Mouse (Mus musculus) hindbrain, embryonic 10.5 days (tissue): Measurements from ENCODE around the gene Phc2. TPM values are rescaled to one million over a fixed set of nuclear protein-coding genes. Genes with fewer than 3 reads are reported as not detected.

Experiments
- DNase-seq: peaks from one replicate; pipeline ENCODE4 v3.0.0-alpha.2; 2017; ENCODE audit warnings: low spot score
- H3K27ac ChIP-seq: fragments of 300-500 bp; sonication (generic); 2 replicates; pipeline ENCODE4 v1.5.1; 2016; ENCODE audit warnings: mild to moderate bottlenecking, moderate library complexity
- H3K27me3 ChIP-seq: fragments of 300-500 bp; sonication (generic); 2 replicates; pipeline ENCODE4 v1.6.1; 2016; ENCODE audit warnings: mild to moderate bottlenecking; ENCODE audit not compliant: poor library complexity, insufficient read depth, severe bottlenecking
- H3K36me3 ChIP-seq: fragments of 300-500 bp; sonication (generic); 2 replicates; pipeline ENCODE4 v1.6.1; 2016; ENCODE audit warnings: mild to moderate bottlenecking, moderate library complexity
- H3K4me1 ChIP-seq: fragments of 300-500 bp; sonication (generic); replicated peaks from 2 replicates; pipeline ENCODE4 v1.6.1; 2016; ENCODE audit warnings: mild to moderate bottlenecking
- H3K4me3 ChIP-seq: fragments of 300-500 bp; sonication (generic); 2 replicates; pipeline ENCODE4 v1.5.1; 2016; ENCODE audit warnings: mild to moderate bottlenecking, moderate library complexity
- H3K9me3 ChIP-seq: fragments of 300-500 bp; sonication (generic); 2 replicates; pipeline ENCODE4 v1.6.1; 2016; ENCODE audit warnings: mild to moderate bottlenecking, moderate library complexity
- WGBS: fragments of 180-500 bp; shearing (Covaris S2); methylation state at CpG from one replicate; pipeline ENCODE4 v1.1.7; 2016; 5-methylcytosine and 5-hydroxymethylcytosine counted together
- polyA plus RNA-seq: library from polyadenylated mRNA; unstranded; fragments of >200 nt; fragmentation: Nextera tagmentation; extraction: Ambion mirVana; gene quantifications from 2 replicates; pipeline ENCODE4 v1.2.1, GENCODE M21; 2016

Phc2 gene
- polyA plus RNA-seq, 1 experiment from 2014 or later: 62.2 TPM

DNA sequence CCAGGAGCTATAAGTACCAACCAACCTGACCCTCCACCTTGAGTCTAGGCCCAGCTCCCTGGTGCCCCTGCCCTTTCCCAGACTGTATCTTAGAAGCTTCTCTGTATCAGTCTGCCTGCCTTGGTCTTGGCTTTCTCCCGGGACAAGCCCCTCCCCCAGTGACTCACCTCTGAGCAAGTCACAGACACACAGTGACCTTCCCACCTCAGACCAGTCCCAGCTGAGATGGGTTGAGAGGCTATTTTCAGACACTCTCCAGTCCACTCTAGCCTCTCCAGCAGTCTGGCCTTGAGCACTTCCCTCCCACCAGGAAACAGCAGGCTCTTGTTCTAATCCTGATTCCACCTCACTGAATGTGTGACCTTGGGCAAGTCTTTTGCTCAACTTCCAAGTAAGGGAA, 139.2 kb downstream of the Phc2 start:
- no peak for DNase-seq
- Histone ChIP-seq H3K27me3 (no peaks in the 10 kb centered on the region), H3K4me1 (peaks cover 86% of the 10 kb centered on the region), H3K36me3 (peaks cover 65% of the 10 kb centered on the region), H3K4me3 (no peak overlapping the region), H3K27ac (no peak overlapping the region), H3K9me3 (no peaks in the 10 kb centered on the region)
- 88% methylated on average over 1 of the region's 1 CpGs for WGBS

DNA sequence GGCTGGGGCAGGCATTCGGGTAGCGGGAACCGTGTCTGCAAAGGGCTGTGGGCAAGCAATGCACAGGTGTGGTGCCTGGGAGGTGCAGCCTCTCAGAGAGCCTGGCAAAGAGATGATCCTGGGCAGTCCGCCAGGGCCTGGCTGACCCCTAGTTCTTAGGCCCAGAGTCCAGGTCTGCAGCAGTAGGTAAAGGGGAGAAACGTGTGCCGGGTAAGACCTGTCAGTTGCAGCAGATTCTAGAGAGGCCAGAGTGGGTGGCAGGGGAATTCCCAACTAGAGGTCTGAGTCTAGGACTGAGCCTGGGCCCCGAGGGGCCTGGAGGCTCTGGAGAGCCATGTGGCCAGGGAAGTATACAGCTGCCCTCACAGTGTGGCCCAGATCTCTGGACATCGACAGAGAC, 139.7 kb downstream of the Phc2 start:
- DNase-seq: no peak
- no peak overlapping the region for H3K4me3 ChIP-seq
- no peaks in the 10 kb centered on the region for H3K27me3 ChIP-seq
- H3K9me3 ChIP-seq: no peaks in the 10 kb centered on the region
- WGBS: 91% methylated on average over 8 of the region's 8 CpGs
- H3K27ac ChIP-seq: no peak overlapping the region
- H3K4me1 ChIP-seq: peaks cover 91% of the 10 kb centered on the region
- H3K36me3 ChIP-seq: peaks cover 62% of the 10 kb centered on the region

DNA sequence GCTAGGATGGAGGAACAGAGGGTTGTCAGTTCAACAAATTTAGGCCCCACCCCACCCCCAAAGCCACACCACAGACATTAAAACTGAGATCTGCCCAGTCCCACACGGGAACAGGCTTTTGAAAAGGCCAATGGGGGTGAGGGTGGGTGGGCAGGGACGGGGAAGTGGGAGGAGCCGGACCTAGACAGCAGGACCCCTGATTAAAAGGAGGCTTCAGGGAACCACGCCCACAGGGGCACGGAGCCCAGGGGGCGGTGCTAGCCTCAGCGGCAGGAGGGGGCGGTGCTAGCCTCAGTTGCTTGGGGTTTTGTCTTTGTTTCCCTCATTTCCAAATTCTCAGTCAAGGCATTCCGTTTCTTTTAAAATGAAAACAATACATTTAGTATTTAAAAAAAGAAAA, 141.1 kb downstream of the Phc2 start:
- no peaks in the 10 kb centered on the region for H3K9me3 ChIP-seq
- DNase-seq: peak; percentile 73
- peaks cover 56% of the 10 kb centered on the region for H3K36me3 ChIP-seq
- peak overlapping the region; percentile 20; the same call in 1 of the 2 replicates for H3K4me3 ChIP-seq
- peak overlapping the region; percentile 81 for H3K27ac ChIP-seq
- 7% methylated on average over 9 of the region's 9 CpGs for WGBS
- H3K4me1 ChIP-seq: peaks cover 93% of the 10 kb centered on the region
- no peaks in the 10 kb centered on the region for H3K27me3 ChIP-seq

DNA sequence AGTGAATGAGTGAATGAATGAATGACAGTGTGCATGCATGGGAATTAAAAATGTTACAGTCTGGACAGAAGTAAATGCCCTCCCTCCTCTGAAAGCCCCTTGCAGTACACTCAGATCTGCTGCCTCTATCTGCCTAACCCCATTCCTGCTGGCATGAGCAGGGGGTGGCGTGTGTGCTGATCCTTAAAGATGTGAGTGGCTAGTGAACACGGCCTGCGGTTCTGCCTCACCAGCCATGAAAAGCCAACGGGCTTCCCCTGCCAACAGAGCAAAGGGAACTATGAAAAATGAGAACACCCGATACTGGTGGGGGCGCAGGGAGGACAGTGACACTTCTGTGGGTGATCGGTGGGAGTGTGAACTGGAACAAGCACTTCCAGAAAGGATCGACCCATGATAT, 142.3 kb downstream of the Phc2 start:
- Histone ChIP-seq H3K4me1 (peaks cover 93% of the 10 kb centered on the region), H3K9me3 (no peaks in the 10 kb centered on the region), H3K27ac (peak overlapping the region; percentile 81), H3K36me3 (peaks cover 56% of the 10 kb centered on the region), H3K27me3 (no peaks in the 10 kb centered on the region), H3K4me3 (0 out of 2 replicates have a peak overlapping the region, but pooled peaks have one; percentile 20)
- DNase-seq: no peak
- 60% methylated on average over 8 of the region's 8 CpGs for WGBS

DNA sequence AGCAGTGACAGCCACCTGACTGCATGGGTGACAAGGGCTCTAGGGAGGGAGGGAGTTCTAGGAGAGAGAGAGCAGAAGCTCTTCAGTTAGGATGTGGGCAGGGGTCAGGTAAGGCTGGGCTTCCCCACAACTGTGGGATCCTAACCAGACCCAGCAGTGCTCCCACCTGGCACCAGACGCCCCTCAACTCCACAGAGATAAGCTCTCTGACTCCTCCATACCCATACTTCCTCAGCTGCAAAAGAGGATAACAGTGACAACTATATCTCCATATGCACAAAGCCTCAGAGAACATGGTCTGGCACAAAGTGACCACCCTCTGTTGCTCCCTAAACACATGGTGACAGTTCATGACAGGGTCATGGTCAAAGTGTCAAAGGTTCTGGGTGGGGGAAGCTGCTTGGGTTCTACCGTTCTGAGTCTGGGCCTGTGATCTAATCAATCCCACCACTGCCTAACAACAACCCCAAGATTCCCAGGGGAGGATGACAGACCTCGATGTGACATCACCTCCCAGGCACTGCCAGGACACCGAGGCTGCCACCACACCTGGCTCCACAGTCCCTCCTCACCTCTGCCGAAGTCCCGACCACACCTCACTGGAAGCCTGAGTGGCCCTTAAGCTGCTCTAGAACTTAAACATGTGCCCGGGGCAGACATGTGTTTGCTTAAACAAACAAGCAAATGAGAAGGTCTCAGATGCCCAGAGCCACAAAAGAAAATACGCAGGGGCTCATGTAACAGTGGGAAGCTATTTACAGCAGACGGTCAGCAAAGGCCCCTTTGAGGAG, 147.4 kb downstream of the Phc2 start:
- H3K9me3 ChIP-seq: no peaks in the 10 kb centered on the region
- H3K27ac ChIP-seq: peak overlapping the region; percentile 41; the same call in 1 of the 2 replicates
- WGBS: 63% methylated on average over 9 of the region's 9 CpGs
- peaks cover 23% of the 10 kb centered on the region for H3K36me3 ChIP-seq
- no peaks in the 10 kb centered on the region for H3K27me3 ChIP-seq
- peaks cover 87% of the 10 kb centered on the region for H3K4me1 ChIP-seq
- DNase-seq: no peak
- H3K4me3 ChIP-seq: peak overlapping the region; percentile 11; the same call in 1 of the 2 replicates

Other genes starting within 250 kb of the Phc2 start
- 5.7 and 6.3 TPM in 2 replicates for gene Zscan20, start 44.6 kb upstream of the Phc2 start, polyA plus RNA-seq
- gene Tlr12, start 36.1 kb upstream of the Phc2 start, polyA plus RNA-seq: 0.67 and 0.96 TPM in 2 replicates
- 0.18 and 0.26 TPM in 2 replicates for gene A3galt2, start 100.7 kb downstream of the Phc2 start, polyA plus RNA-seq
- gene Zfp362, start 151.3 kb downstream of the Phc2 start, polyA plus RNA-seq: 36.1 and 45.3 TPM in 2 replicates
- gene Trim62, start 228.9 kb downstream of the Phc2 start, polyA plus RNA-seq: 12.1 and 14.5 TPM in 2 replicates